22 mouse cellular contexts compared by ENCODE assay signal in the genomic region with DNA sequence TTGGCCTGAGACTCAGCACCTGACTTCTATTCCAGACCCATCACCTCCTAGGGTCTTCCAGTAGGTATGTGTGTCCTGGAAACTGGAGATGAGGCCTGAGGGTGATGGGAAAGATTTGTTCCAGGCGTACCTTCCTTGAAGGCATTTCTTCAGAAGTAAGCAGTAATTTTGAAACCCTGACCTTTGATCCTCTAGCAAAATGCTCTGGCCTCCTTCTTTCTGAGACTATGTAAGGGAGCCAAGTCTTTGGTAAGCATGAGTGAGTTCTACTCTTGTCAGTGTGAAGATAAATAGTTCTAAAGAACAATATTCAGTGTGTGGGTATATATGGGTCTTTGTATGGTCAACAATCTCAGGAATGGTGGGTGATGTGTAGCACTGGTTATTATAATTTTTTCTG.
"Had no signal": no experiment of that assay in that cellular context is flagged by ENCODE, and none has a peak within 500 bp of the region (broad histone marks: within the 10 kb centered on the region; RNA-seq: fewer than 3 reads in every experiment).

No protein-coding gene starts in this region.

- H3K4me3 ChIP-seq: heart, adult 2 months; heart, embryonic 13.5 days; heart, embryonic 15.5 days; hindbrain, embryonic 13.5 days; hindbrain, embryonic 15.5 days; kidney, embryonic 15.5 days; limb, embryonic 13.5 days; limb, embryonic 15.5 days; liver, embryonic 12.5 days had no signal

- H3K27ac ChIP-seq: heart, adult 2 months; heart, embryonic 13.5 days; heart, embryonic 15.5 days; hindbrain, embryonic 13.5 days; hindbrain, embryonic 15.5 days; hindbrain, postnatal 0 days; kidney, embryonic 15.5 days; limb, embryonic 13.5 days; limb, embryonic 15.5 days; liver, embryonic 12.5 days; liver, embryonic 14.5 days had no signal

- H3K4me1 ChIP-seq: heart, embryonic 13.5 days; heart, embryonic 15.5 days; hindbrain, embryonic 15.5 days; kidney, embryonic 15.5 days; limb, embryonic 13.5 days; limb, embryonic 15.5 days; liver, embryonic 12.5 days had no signal

- H3K4me2 ChIP-seq: heart, embryonic 11.5 days; heart, embryonic 13.5 days; heart, embryonic 15.5 days; hindbrain, embryonic 13.5 days; hindbrain, embryonic 15.5 days; kidney, embryonic 15.5 days; limb, embryonic 13.5 days; limb, embryonic 15.5 days; liver, embryonic 12.5 days had no signal

- H3K27me3 ChIP-seq: heart, embryonic 13.5 days; heart, embryonic 15.5 days; hindbrain, embryonic 13.5 days; hindbrain, embryonic 15.5 days; kidney, embryonic 15.5 days; liver, embryonic 12.5 days had no signal

- DNase-seq: forebrain, postnatal 0 days; gastrocnemius, postnatal 14 days; gastrocnemius, postnatal 36 days; heart, adult 11 months; heart, adult 2 months; heart, postnatal 14 days; heart, postnatal 36 days; layer of hippocampus, adult 9-11 months; layer of hippocampus, postnatal 36 days; left cerebral cortex, postnatal 4 days had no signal

- H3K9ac ChIP-seq: forebrain, postnatal 0 days; heart, embryonic 13.5 days; heart, embryonic 15.5 days; hindbrain, embryonic 13.5 days; hindbrain, embryonic 15.5 days; kidney, embryonic 15.5 days; limb, embryonic 13.5 days; limb, embryonic 15.5 days; liver, embryonic 12.5 days; liver, embryonic 14.5 days had no signal

- ATAC-seq: hindbrain, postnatal 0 days; intestine, embryonic 16.5 days; liver, embryonic 12.5 days had no signal

- H3K36me3 ChIP-seq: heart, embryonic 13.5 days; heart, embryonic 15.5 days; hindbrain, embryonic 13.5 days; hindbrain, embryonic 15.5 days; kidney, embryonic 15.5 days; limb, embryonic 13.5 days; limb, embryonic 15.5 days; liver, embryonic 12.5 days had no signal

- H3K9me3 ChIP-seq: heart, embryonic 13.5 days; heart, embryonic 15.5 days; hindbrain, embryonic 13.5 days; hindbrain, embryonic 15.5 days; kidney, embryonic 15.5 days; limb, embryonic 13.5 days; limb, embryonic 15.5 days; liver, embryonic 12.5 days had no signal
